Mouse (Mus musculus) kidney, postnatal 25 days (tissue): ENCODE data around the gene Cav1.

Source experiments
- DNase-seq, 2 experiments: peaks; one replicate each; pipeline ENCODE4 v3.0.0; 2021; ENCODE audit warnings: mixed read lengths in 2 of 2

Gene Cav1

GRCm38 (mm10) chr6:17305954-17306601 is at the start of gene Cav1:
TSS of gene Cav1 (plus strand) at chr6:17306335.
- DNase-seq: peak; percentile 79 to 88

GRCm38 (mm10) chr6:17258142-17258541 is 48.0 kb upstream of the Cav1 start:
- DNase-seq: no peak

GRCm38 (mm10) chr6:17258911-17259310 is 47.2 kb upstream of the Cav1 start:
- DNase-seq: no peak

GRCm38 (mm10) chr6:17262786-17263185 is 43.3 kb upstream of the Cav1 start:
- DNase-seq: no peak

GRCm38 (mm10) chr6:17265043-17265442 is 41.1 kb upstream of the Cav1 start:
- DNase-seq: peak; percentile 8 to 39

- no peak for DNase-seq
Observed at GRCm38 (mm10) chr6:17266466-17266865, 39.7 kb upstream of the Cav1 start.

GRCm38 (mm10) chr6:17278366-17278765 is 27.8 kb upstream of the Cav1 start:
- no peak for DNase-seq

- DNase-seq: peak; percentile 79 to 94
Observed at GRCm38 (mm10) chr6:17280939-17281756, 25.0 kb upstream of the Cav1 start, which contains the start of gene Cav2. TSS of gene Cav2 (plus strand) at chr6:17281185.

- DNase-seq: no peak
Observed at GRCm38 (mm10) chr6:17281757-17282092, 24.4 kb upstream of the Cav1 start.

GRCm38 (mm10) chr6:17282159-17282558 is 24.0 kb upstream of the Cav1 start:
- DNase-seq: peak; percentile 30 to 65

GRCm38 (mm10) chr6:17283834-17284233 is 22.3 kb upstream of the Cav1 start:
- no peak for DNase-seq

GRCm38 (mm10) chr6:17286381-17286780 is 19.8 kb upstream of the Cav1 start:
- DNase-seq: no peak

- no peak for DNase-seq
Observed at GRCm38 (mm10) chr6:17295116-17295515, 11.0 kb upstream of the Cav1 start.

GRCm38 (mm10) chr6:17306602-17307325 is 629 bp downstream of the Cav1 start:
- DNase-seq: peak in 1 of 2 experiments; percentile 46

- DNase-seq: peak; percentile 78 to 85
Observed at GRCm38 (mm10) chr6:17307461-17308115, 1.5 kb downstream of the Cav1 start.

- no peak for DNase-seq
Observed at GRCm38 (mm10) chr6:17308661-17309060, 2.5 kb downstream of the Cav1 start.

- no peak for DNase-seq
Observed at GRCm38 (mm10) chr6:17309260-17309659, 3.1 kb downstream of the Cav1 start.

- no peak for DNase-seq
Observed at GRCm38 (mm10) chr6:17314241-17314640, 8.1 kb downstream of the Cav1 start.

GRCm38 (mm10) chr6:17314659-17315616 is 8.8 kb downstream of the Cav1 start:
- DNase-seq: no peak

GRCm38 (mm10) chr6:17316294-17317166 is 10.4 kb downstream of the Cav1 start:
- no peak for DNase-seq

- DNase-seq: no peak
Observed at GRCm38 (mm10) chr6:17317167-17317524, 11.0 kb downstream of the Cav1 start.
